28 mouse cellular contexts compared by ENCODE assay signal in the genomic region with DNA sequence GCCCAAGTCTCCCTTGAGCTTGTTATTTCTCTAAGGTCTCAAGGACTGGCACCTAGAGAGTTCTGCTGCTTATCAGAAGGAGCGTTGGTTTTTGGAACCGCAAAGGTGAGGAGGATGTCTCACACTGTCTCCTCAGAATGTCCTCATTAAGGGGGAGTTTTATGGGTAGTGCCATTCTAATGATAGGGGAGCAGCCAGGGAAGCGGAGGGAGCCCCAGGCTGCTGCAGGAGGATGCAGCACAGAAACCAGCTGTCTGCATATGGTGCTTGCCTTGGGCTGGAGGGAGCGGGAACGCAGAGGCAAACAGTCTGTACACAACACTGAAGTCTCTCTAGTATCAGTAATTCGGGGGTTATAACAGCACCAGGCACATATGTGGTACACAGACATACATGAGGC. TPM values are rescaled to one million over a fixed set of nuclear protein-coding genes. Genes with fewer than 3 reads are reported as not detected.
DNase-seq lines count a peak whose midpoint lies in the region; ATAC-seq lines count a peak whose summit lies in the region.
"Had no signal": no experiment of that assay in that cellular context is flagged by ENCODE, and none has a peak within 500 bp of the region (broad histone marks: within the 10 kb centered on the region; RNA-seq: fewer than 3 reads in every experiment).

No protein-coding gene starts in this region.

- no peaks in the 10 kb centered on the region for H3K36me3 ChIP-seq in hindbrain, embryonic 12.5 days
- no peaks in the 10 kb centered on the region for H3K36me3 ChIP-seq in hindbrain, embryonic 11.5 days (ENCODE audit: control insufficient read depth, insufficient read depth, low read length)
- no peaks in the 10 kb centered on the region for H3K36me3 ChIP-seq in neural tube, embryonic 12.5 days
- no peaks in the 10 kb centered on the region for H3K36me3 ChIP-seq in limb, embryonic 12.5 days
- H3K36me3 ChIP-seq: embryonic facial prominence, embryonic 12.5 days had no signal

- peaks cover 5% of the 10 kb centered on the region for H3K4me1 ChIP-seq in hindbrain, embryonic 12.5 days
- H3K4me1 ChIP-seq in hindbrain, embryonic 11.5 days (replicated peaks; ENCODE audit: control insufficient read depth, insufficient read depth, low read length) = no peaks in the 10 kb centered on the region; the same call in 1 of the 2 replicates
- peaks cover 9% of the 10 kb centered on the region for H3K4me1 ChIP-seq in neural tube, embryonic 12.5 days
- peaks cover 9% of the 10 kb centered on the region; the same call in 1 of the 2 replicates for H3K4me1 ChIP-seq in limb, embryonic 12.5 days (replicated peaks)
- H3K4me1 ChIP-seq: embryonic facial prominence, embryonic 12.5 days had no signal

- ATAC-seq in hindbrain, embryonic 12.5 days (ENCODE audit: low FRiP score) = 0 out of 2 replicates have a peak, but pooled peaks have one; percentile 18
- ATAC-seq in hindbrain, embryonic 11.5 days (ENCODE audit: low FRiP score) = no peak
- peak; percentile 38; the same call in 1 of the 2 replicates for ATAC-seq in neural tube, embryonic 12.5 days (ENCODE audit: low FRiP score, low read depth)
- ATAC-seq in limb, embryonic 12.5 days (ENCODE audit: insufficient number of reproducible peaks, insufficient read depth, low FRiP score, low TSS enrichment, low read depth) = no peak
- no peak for ATAC-seq in megakaryocyte-erythroid progenitor cell, adult 5-6 weeks (replicated peaks; ENCODE audit: low FRiP score, low TSS enrichment, poor library complexity, severe bottlenecking)
- ATAC-seq: Patski had no signal

- 0 out of 2 replicates have a peak overlapping the region, but pooled peaks have one; percentile 30 for H3K27ac ChIP-seq in hindbrain, embryonic 12.5 days
- no peak overlapping the region for H3K27ac ChIP-seq in hindbrain, embryonic 11.5 days (ENCODE audit: low read depth, low read length)
- no peak overlapping the region for H3K27ac ChIP-seq in neural tube, embryonic 12.5 days
- peak overlapping the region; percentile 74 for H3K27ac ChIP-seq in limb, embryonic 12.5 days
- H3K27ac ChIP-seq: embryonic facial prominence, embryonic 12.5 days; kidney, postnatal 0 days had no signal

- H3K9ac ChIP-seq in hindbrain, embryonic 12.5 days = no peak overlapping the region
- no peak overlapping the region for H3K9ac ChIP-seq in hindbrain, embryonic 11.5 days (ENCODE audit: low read depth, low read length)
- no peak overlapping the region for H3K9ac ChIP-seq in neural tube, embryonic 12.5 days
- H3K9ac ChIP-seq in limb, embryonic 12.5 days (replicated peaks) = no peak overlapping the region
- H3K9ac ChIP-seq: embryonic facial prominence, embryonic 12.5 days had no signal

- 83% methylated on average over 6 of the region's 6 CpGs for WGBS in hindbrain, embryonic 12.5 days
- whole genome bisulfite sequencing in hindbrain, embryonic 11.5 days = 84% methylated on average over 6 of the region's 6 CpGs
- whole genome bisulfite sequencing in neural tube, embryonic 12.5 days = 60% methylated on average over 6 of the region's 6 CpGs
- WGBS in limb, embryonic 12.5 days = 67% methylated on average over 6 of the region's 6 CpGs

- intact Hi-C loops in left cerebral cortex, postnatal 4 days (cut with DNase I) = no loop called here

- no peaks in the 10 kb centered on the region for H3K9me3 ChIP-seq in hindbrain, embryonic 12.5 days (replicated peaks)
- H3K9me3 ChIP-seq in hindbrain, embryonic 11.5 days (ENCODE audit: control insufficient read depth, low read length) = no peaks in the 10 kb centered on the region
- H3K9me3 ChIP-seq in neural tube, embryonic 12.5 days = no peaks in the 10 kb centered on the region
- no peaks in the 10 kb centered on the region for H3K9me3 ChIP-seq in limb, embryonic 12.5 days
- H3K9me3 ChIP-seq: embryonic facial prominence, embryonic 12.5 days had no signal

- no peak for DNase-seq in hindbrain, embryonic 11.5 days (ENCODE audit: low spot score)
- no peak for DNase-seq in neural tube, embryonic 10.5 days (ENCODE audit: extremely low spot score, low spot score)
- DNase-seq in left cerebral cortex, postnatal 4 days = no peak
- DNase-seq: adrenal gland, adult 8-10 months; cerebellum, adult 9-11 months; heart, adult 18-20 months; heart, postnatal 4 days; kidney, adult 11 months; lung, postnatal 10 days; right cerebral cortex, postnatal 14 days; spleen, adult 18-20 months; thymus, postnatal 36 days had no signal

- no peaks in the 10 kb centered on the region for H3K27me3 ChIP-seq in hindbrain, embryonic 12.5 days
- no peaks in the 10 kb centered on the region for H3K27me3 ChIP-seq in hindbrain, embryonic 11.5 days (ENCODE audit: control insufficient read depth, insufficient read depth, low read length)
- H3K27me3 ChIP-seq in neural tube, embryonic 12.5 days (replicated peaks) = no peaks in the 10 kb centered on the region
- H3K27me3 ChIP-seq in limb, embryonic 12.5 days = peaks cover 4% of the 10 kb centered on the region; the same call in 1 of the 2 replicates
- H3K27me3 ChIP-seq: embryonic facial prominence, embryonic 12.5 days; Patski had no signal

- no peak overlapping the region for H3K4me2 ChIP-seq in hindbrain, embryonic 12.5 days (replicated peaks)
- no peak overlapping the region for H3K4me2 ChIP-seq in hindbrain, embryonic 11.5 days (replicated peaks; ENCODE audit: low read depth, low read length)
- no peak overlapping the region for H3K4me2 ChIP-seq in neural tube, embryonic 12.5 days (replicated peaks)
- H3K4me2 ChIP-seq in limb, embryonic 12.5 days = no peak overlapping the region
- H3K4me2 ChIP-seq: embryonic facial prominence, embryonic 12.5 days had no signal

- H3K4me3 ChIP-seq in hindbrain, embryonic 12.5 days = no peak overlapping the region
- H3K4me3 ChIP-seq in hindbrain, embryonic 11.5 days (ENCODE audit: low read depth, low read length) = no peak overlapping the region
- H3K4me3 ChIP-seq in neural tube, embryonic 12.5 days = no peak overlapping the region
- no peak overlapping the region for H3K4me3 ChIP-seq in limb, embryonic 12.5 days (replicated peaks)
- H3K4me3 ChIP-seq: embryonic facial prominence, embryonic 12.5 days; erythroblast, embryonic 14.5 days had no signal

RNA-seq across cellular contexts. Expression of a gene that starts 22.2 kb away (rescaled TPM):
- polyA plus RNA-seq in hindbrain, embryonic 12.5 days (2016; fragmentation: Nextera tagmentation; extraction: Ambion mirVana) = 0.26 and 0.50 TPM in 2 replicates
- 0.57 and 0.71 TPM in 2 replicates for polyA plus RNA-seq in hindbrain, embryonic 11.5 days (2014; fragmentation: Nextera tagmentation; extraction: Ambion mirVana)
- polyA plus RNA-seq in neural tube, embryonic 12.5 days (2016; fragmentation: Nextera tagmentation; extraction: Ambion mirVana) = 0.49 TPM in 1 of 2 replicates, not detected in the other
- 0.29 and 0.32 TPM in 2 replicates for polyA plus RNA-seq in limb, embryonic 12.5 days (2016; fragmentation: Nextera tagmentation; extraction: Ambion mirVana)
- total RNA-seq in megakaryocyte-erythroid progenitor cell, adult 5-6 weeks (2014; fragmentation: Nextera tagmentation) = not detected in 2 replicates
- 2.2 and 5.6 TPM in 2 replicates for total RNA-seq in megakaryocyte-erythroid progenitor cell, adult 5-6 weeks (2017)
- not detected for total RNA-seq in left cerebral cortex, postnatal 4 days (2021)
- total RNA-seq: layer of hippocampus, adult 18-20 months; layer of hippocampus, postnatal 25 days; left cerebral cortex, postnatal 10 days; midbrain, postnatal 0 days had no signal
- polyA plus RNA-seq: erythroblast, embryonic 14.5 days had no signal

RNA-seq across cellular contexts. Expression of a gene that starts 39.3 kb away (rescaled TPM):
- polyA plus RNA-seq in hindbrain, embryonic 12.5 days (2016; fragmentation: Nextera tagmentation; extraction: Ambion mirVana) = 4.5 and 5.0 TPM in 2 replicates
- 3.4 and 3.6 TPM in 2 replicates for polyA plus RNA-seq in hindbrain, embryonic 11.5 days (2014; fragmentation: Nextera tagmentation; extraction: Ambion mirVana)
- 9.0 and 9.7 TPM in 2 replicates for polyA plus RNA-seq in neural tube, embryonic 12.5 days (2016; fragmentation: Nextera tagmentation; extraction: Ambion mirVana)
- polyA plus RNA-seq in limb, embryonic 12.5 days (2016; fragmentation: Nextera tagmentation; extraction: Ambion mirVana) = 4.3 and 4.5 TPM in 2 replicates
- not detected in 2 replicates for total RNA-seq in megakaryocyte-erythroid progenitor cell, adult 5-6 weeks (2014; fragmentation: Nextera tagmentation)
- not detected in 2 replicates for total RNA-seq in megakaryocyte-erythroid progenitor cell, adult 5-6 weeks (2017)
- total RNA-seq in left cerebral cortex, postnatal 4 days (2021) = 1 to 10 TPM; 4.1 to 5.6 TPM
- polyA plus RNA-seq: erythroblast, embryonic 14.5 days; Patski had no signal

RNA-seq across cellular contexts. Expression of a gene that starts 43.0 kb away (rescaled TPM):
- not detected in 2 replicates for polyA plus RNA-seq in hindbrain, embryonic 12.5 days (2016; fragmentation: Nextera tagmentation; extraction: Ambion mirVana)
- polyA plus RNA-seq in hindbrain, embryonic 11.5 days (2014; fragmentation: Nextera tagmentation; extraction: Ambion mirVana) = not detected in 2 replicates
- polyA plus RNA-seq in neural tube, embryonic 12.5 days (2016; fragmentation: Nextera tagmentation; extraction: Ambion mirVana) = not detected in 2 replicates
- polyA plus RNA-seq in limb, embryonic 12.5 days (2016; fragmentation: Nextera tagmentation; extraction: Ambion mirVana) = not detected in 2 replicates
- total RNA-seq in megakaryocyte-erythroid progenitor cell, adult 5-6 weeks (2014; fragmentation: Nextera tagmentation) = not detected in 2 replicates
- not detected in 2 replicates for total RNA-seq in megakaryocyte-erythroid progenitor cell, adult 5-6 weeks (2017)
- total RNA-seq in left cerebral cortex, postnatal 4 days (2021) = not detected
- total RNA-seq: ES-E14; layer of hippocampus, adult 18-20 months; layer of hippocampus, postnatal 25 days; left cerebral cortex, postnatal 10 days; midbrain, postnatal 0 days had no signal
- polyA plus RNA-seq: cortical plate, adult 2 months; embryonic facial prominence, embryonic 12.5 days; erythroblast, embryonic 14.5 days; heart, embryonic 14.5 days; midbrain, postnatal 0 days; stomach, embryonic 14.5 days had no signal

Comparison
In these comparisons a context has a peak if more than half of its experiments do, and no peak if none do; other contexts are left out.
1. ATAC-seq: peak in hindbrain, embryonic 12.5 days (single experiment) and neural tube, embryonic 12.5 days (single experiment); none in hindbrain, embryonic 11.5 days (single experiment), limb, embryonic 12.5 days (single experiment) and megakaryocyte-erythroid progenitor cell, adult 5-6 weeks (single experiment).
2. H3K27ac ChIP-seq: peak in hindbrain, embryonic 12.5 days (single experiment) and limb, embryonic 12.5 days (single experiment); none in hindbrain, embryonic 11.5 days (single experiment) and neural tube, embryonic 12.5 days (single experiment).